Mouse (Mus musculus) E14TG2a.4 (cell line): ENCODE results near the gene Terb2.

ENCODE experiments used
- CTCF ChIP-seq: conservative IDR thresholded peaks from 2 replicates; pipeline ENCODE4 v1.5.1; 2014; ENCODE audit warnings: low read length
- NANOG ChIP-seq: IDR thresholded peaks from 2 replicates; pipeline ENCODE4 v1.6.1; 2014; ENCODE audit warnings: borderline replicate concordance, low read length, mixed read lengths
- POU5F1 ChIP-seq: IDR thresholded peaks from 2 replicates; pipeline ENCODE4 v1.6.1; 2014; ENCODE audit warnings: low read length, borderline replicate concordance

- TF ChIP-seq CTCF: no peak
- no peak for TF ChIP-seq POU5F1
- no peak for TF ChIP-seq NANOG
Measured at GRCm38 (mm10) chr2:122143111-122143510, 43.0 kb upstream of the Terb2 start.
